Mouse (Mus musculus): Measurements from ENCODE around the gene Prr23a3. TPM values are rescaled to one million over a fixed set of nuclear protein-coding genes. Genes with fewer than 3 reads are reported as not detected.

The Prr23a3 gene
- polyA plus RNA-seq (2015; fragmentation: Nextera tagmentation; extraction: Ambion mirVana): not detected in 2 replicates

GRCm38 (mm10) chr9:98864571-98864970, at the start of gene Prr23a3:
Gene Prr23a3 (plus strand): TSS chr9:98864767.
- no peaks in the 10 kb centered on the region for H3K36me3 ChIP-seq
- no peak for ATAC-seq (ENCODE audit: low read depth)
- 0 out of 2 replicates have a peak within 1 kb of the TSS, but pooled peaks have one; percentile 4 for H3K4me2 ChIP-seq
- H3K9ac ChIP-seq: no peak within 1 kb of the TSS
- 0 out of 2 replicates have a peak, but pooled peaks cover 10% of the 10 kb centered on the region for H3K27me3 ChIP-seq
- no peak within 1 kb of the TSS for H3K27ac ChIP-seq (replicated peaks)
- no peaks in the 10 kb centered on the region for H3K4me1 ChIP-seq (replicated peaks)
- 50% methylated on average over 22 of the region's 22 CpGs for WGBS
- H3K9me3 ChIP-seq: no peaks in the 10 kb centered on the region
- no peak within 1 kb of the TSS for H3K4me3 ChIP-seq

GRCm38 (mm10) chr9:98816066-98816465, 48.5 kb upstream of the Prr23a3 start:
- Histone ChIP-seq H3K9me3 (no peaks in the 10 kb centered on the region), H3K27ac (replicated peaks) (no peak overlapping the region), H3K27me3 (no peaks in the 10 kb centered on the region), H3K4me1 (replicated peaks) (no peaks in the 10 kb centered on the region), H3K36me3 (no peaks in the 10 kb centered on the region), H3K9ac (no peak overlapping the region), H3K4me2 (no peak overlapping the region), H3K4me3 (no peak overlapping the region)
- no peak for ATAC-seq (ENCODE audit: low read depth)
- WGBS: 78% methylated on average over 3 of the region's 3 CpGs

- no peak overlapping the region for H3K9ac ChIP-seq
- no peak overlapping the region for H3K27ac ChIP-seq (replicated peaks)
- no peaks in the 10 kb centered on the region for H3K27me3 ChIP-seq
- H3K4me3 ChIP-seq: no peak overlapping the region
- no peaks in the 10 kb centered on the region for H3K9me3 ChIP-seq
- H3K4me1 ChIP-seq (replicated peaks): no peaks in the 10 kb centered on the region
- ATAC-seq (ENCODE audit: low read depth): no peak
- WGBS: 83% methylated on average over 7 of the region's 7 CpGs
- no peaks in the 10 kb centered on the region for H3K36me3 ChIP-seq
- H3K4me2 ChIP-seq: no peak overlapping the region
Measured at GRCm38 (mm10) chr9:98817592-98817991, 47.0 kb upstream of the Prr23a3 start.

DNA sequence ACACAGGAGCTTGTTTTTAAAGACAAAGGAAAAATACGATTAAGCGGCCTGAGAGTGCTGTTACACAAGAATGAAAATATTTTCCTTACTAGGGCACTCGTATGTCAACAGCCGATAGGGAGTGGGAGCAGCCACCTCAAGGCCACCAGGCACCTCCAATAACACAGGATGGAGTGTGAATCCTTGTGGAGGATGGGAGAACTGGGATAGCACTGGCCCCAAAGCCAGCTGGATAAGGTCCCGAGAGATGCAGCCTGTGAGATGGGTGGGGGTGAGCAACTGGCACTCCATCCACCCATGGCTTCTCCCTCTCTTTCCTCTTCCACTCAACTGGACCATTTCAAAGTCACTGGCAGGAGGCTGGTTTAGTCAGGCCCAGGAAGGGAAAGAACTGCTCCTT, 45.6 kb upstream of the Prr23a3 start:
- 82% methylated on average over 5 of the region's 5 CpGs for WGBS
- Histone ChIP-seq H3K27me3 (no peaks in the 10 kb centered on the region), H3K4me1 (replicated peaks) (no peaks in the 10 kb centered on the region), H3K4me2 (no peak overlapping the region), H3K9ac (no peak overlapping the region), H3K9me3 (peaks cover 7% of the 10 kb centered on the region), H3K36me3 (no peaks in the 10 kb centered on the region), H3K4me3 (no peak overlapping the region), H3K27ac (replicated peaks) (no peak overlapping the region)
- ATAC-seq (ENCODE audit: low read depth): no peak

DNA sequence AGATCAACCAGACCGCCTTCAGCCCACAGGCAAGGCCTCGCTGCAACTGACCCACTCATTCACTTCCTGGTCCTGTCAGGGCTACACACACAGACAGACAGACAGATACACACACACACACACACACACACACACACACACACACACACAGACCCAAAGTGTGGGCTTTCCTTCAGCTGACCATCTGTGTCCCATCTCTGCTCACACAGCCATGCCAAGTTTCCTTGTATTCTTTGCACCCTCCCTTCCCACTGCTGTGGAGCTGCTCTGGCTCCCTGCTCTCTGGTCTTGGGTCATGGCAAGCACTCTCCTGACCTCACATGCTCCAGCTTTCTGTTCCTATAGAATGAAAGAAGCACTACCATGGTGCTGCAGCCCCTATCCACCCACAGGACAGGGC, 45.1 kb upstream of the Prr23a3 start:
- no peak overlapping the region for H3K4me3 ChIP-seq
- no peak overlapping the region for H3K9ac ChIP-seq
- no peak overlapping the region for H3K4me2 ChIP-seq
- H3K4me1 ChIP-seq (replicated peaks): no peaks in the 10 kb centered on the region
- H3K9me3 ChIP-seq: peaks cover 8% of the 10 kb centered on the region
- no peak overlapping the region for H3K27ac ChIP-seq (replicated peaks)
- no peaks in the 10 kb centered on the region for H3K36me3 ChIP-seq
- no peak for ATAC-seq (ENCODE audit: low read depth)
- 92% methylated on average over 2 of the region's 2 CpGs for WGBS
- no peaks in the 10 kb centered on the region for H3K27me3 ChIP-seq

DNA sequence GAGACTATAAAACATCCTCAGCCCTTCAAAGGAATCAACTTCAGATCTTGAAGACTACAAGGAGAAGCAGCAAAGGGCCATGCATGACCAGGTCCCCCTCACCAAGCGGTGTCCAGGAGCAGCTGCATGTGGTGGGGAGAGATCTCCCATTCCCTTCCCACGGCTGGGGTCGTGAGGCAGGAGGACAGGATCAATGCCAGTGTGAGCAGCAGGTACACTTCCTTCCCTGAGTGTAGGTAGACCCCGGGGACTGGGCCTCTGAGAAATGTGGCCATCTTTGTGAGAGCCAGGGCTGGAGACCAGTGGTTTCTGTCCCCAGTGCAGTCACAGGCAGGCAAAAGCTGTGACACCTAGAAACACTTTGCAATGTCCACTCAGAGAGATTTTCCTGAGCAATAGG, 44.1 kb upstream of the Prr23a3 start:
- WGBS: 90% methylated on average over 4 of the region's 4 CpGs
- Histone ChIP-seq H3K9ac (no peak overlapping the region), H3K27me3 (no peaks in the 10 kb centered on the region), H3K9me3 (peaks cover 8% of the 10 kb centered on the region), H3K4me2 (no peak overlapping the region), H3K27ac (replicated peaks) (no peak overlapping the region), H3K4me1 (replicated peaks) (no peaks in the 10 kb centered on the region), H3K4me3 (no peak overlapping the region), H3K36me3 (no peaks in the 10 kb centered on the region)
- ATAC-seq (ENCODE audit: low read depth): no peak

DNA sequence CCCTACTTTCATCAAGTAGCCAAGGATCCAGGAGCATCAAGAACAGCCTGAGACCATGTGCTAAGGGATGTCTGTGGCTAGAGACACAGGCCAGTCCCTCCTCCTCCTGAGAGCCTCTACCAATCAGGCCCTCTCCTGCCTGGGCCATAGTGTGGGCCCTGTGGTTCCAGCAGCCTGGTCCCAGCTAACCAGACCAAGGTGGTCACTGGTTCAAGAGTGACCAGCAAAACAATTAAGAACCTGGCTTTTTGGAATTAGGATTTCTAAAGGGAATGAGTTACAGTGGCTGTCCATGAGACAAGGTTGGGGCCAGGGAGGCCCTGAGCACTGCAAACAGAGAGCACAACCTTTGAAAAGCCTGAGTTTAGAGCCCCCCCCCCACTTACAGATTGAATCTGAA, 43.5 kb upstream of the Prr23a3 start:
- Histone ChIP-seq H3K9ac (no peak overlapping the region), H3K4me1 (replicated peaks) (no peaks in the 10 kb centered on the region), H3K4me3 (no peak overlapping the region), H3K9me3 (peaks cover 8% of the 10 kb centered on the region), H3K4me2 (no peak overlapping the region), H3K27ac (replicated peaks) (no peak overlapping the region), H3K36me3 (no peaks in the 10 kb centered on the region), H3K27me3 (no peaks in the 10 kb centered on the region)
- ATAC-seq (ENCODE audit: low read depth): no peak

DNA sequence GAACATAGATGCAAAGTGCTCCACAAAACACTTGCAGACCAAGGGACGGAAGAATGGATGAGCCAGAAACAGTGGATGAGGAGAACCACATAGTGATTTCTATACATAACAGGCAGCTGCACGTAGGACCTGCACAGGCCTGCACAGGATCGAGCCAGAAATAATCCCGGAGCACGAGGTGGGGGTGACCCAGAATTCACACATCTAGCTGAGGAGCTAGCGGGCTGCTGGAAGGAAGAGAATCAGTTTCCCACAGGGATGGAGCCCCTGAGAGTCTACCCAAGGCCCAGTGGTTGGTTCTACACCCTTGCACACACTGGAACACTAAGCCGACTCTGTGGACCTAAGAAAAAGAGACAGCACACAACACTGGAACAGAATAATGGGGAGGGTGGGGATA, 40.8 kb upstream of the Prr23a3 start:
- WGBS: 91% methylated on average over 7 of the region's 7 CpGs
- ATAC-seq (ENCODE audit: low read depth): no peak
- Histone ChIP-seq H3K9me3 (peaks cover 8% of the 10 kb centered on the region), H3K27ac (replicated peaks) (no peak overlapping the region), H3K9ac (no peak overlapping the region), H3K4me3 (no peak overlapping the region), H3K27me3 (no peaks in the 10 kb centered on the region), H3K4me1 (replicated peaks) (no peaks in the 10 kb centered on the region), H3K4me2 (no peak overlapping the region), H3K36me3 (no peaks in the 10 kb centered on the region)

DNA sequence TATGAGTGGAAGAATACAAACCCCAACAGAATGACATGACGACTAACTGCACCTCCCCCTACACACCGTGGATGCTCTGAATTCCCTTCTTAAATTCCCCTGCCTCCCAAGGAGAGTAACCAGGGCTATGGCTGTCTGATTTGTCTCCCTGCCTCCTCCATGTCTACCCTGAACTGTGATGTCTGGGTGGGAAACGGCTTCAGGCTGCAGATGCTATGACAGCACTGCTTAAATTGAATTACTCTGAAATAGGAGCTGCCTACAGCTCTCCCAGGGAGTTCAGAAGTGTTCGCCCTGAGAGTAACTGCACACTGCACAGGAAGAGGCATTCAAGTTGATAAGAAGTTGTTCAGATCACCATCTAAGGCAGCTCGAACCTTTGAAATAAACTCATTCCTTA, 35.1 kb upstream of the Prr23a3 start:
- Histone ChIP-seq H3K4me1 (replicated peaks) (no peaks in the 10 kb centered on the region), H3K36me3 (no peaks in the 10 kb centered on the region)

DNA sequence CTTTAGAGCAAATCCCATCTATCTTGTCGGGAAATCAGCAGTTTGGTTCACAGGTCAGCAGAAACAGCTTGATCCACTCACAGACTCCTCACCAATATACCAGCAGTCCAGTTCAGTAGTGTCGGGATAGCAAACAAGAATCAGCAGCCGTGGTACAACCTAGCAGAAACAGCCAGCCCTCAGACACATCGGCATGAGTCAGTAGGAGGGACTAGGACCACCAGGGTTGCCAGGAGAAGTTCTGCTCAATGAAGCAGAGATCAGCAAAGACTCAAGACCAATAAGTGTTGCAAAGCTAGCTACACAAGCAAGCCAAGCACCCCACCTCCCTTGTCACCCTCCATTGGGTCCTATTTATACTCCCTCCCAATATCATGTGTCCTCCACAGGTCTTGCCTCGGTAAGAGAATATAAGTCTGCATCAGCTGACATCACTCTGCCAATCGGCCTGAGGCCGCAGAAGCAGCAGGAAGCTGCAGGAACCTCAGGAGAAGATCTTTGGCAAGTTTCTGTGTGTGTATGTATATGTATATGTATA, 27.0 kb upstream of the Prr23a3 start:
- no peaks in the 10 kb centered on the region for H3K27me3 ChIP-seq
- no peak overlapping the region for H3K9ac ChIP-seq
- no peaks in the 10 kb centered on the region for H3K9me3 ChIP-seq
- H3K36me3 ChIP-seq: no peaks in the 10 kb centered on the region
- no peaks in the 10 kb centered on the region for H3K4me1 ChIP-seq (replicated peaks)
- 82% methylated on average over 7 of the region's 7 CpGs for WGBS
- no peak overlapping the region for H3K4me2 ChIP-seq
- H3K4me3 ChIP-seq: no peak overlapping the region
- no peak overlapping the region for H3K27ac ChIP-seq (replicated peaks)
- no peak for ATAC-seq (ENCODE audit: low read depth)

More for the DNA sequence above, 35.1 kb upstream of the Prr23a3 start:
- Histone ChIP-seq H3K4me3 (no peak overlapping the region), H3K27ac (replicated peaks) (no peak overlapping the region), H3K4me2 (no peak overlapping the region), H3K9ac (no peak overlapping the region), H3K9me3 (no peaks in the 10 kb centered on the region), H3K27me3 (no peaks in the 10 kb centered on the region)
- ATAC-seq (ENCODE audit: low read depth): no peak
- WGBS: 70% methylated on average over 5 of the region's 5 CpGs

DNA sequence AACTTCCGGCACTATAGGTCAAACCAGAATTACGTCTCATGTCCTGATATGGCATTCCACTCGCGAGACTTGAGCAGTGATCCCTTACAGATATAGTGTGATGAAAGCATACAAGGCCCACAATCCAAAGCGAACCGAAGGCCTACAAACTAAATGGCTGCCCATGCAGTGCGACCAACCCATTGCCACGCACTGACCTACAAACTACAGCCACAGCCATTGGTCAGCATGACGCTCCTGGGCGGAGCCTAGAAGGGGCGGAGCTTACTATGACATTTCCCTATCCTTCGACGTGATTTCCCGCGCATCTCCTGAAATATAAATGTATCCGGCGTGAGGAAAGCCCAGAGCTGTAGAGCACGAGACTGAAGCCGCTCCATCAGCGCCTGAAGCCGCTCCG, 22.4 kb upstream of the Prr23a3 start, which contains the start of gene Prr23a1:
Prr23a1 (plus strand) TSS at position 387 of the 400 bp plus-strand sequence.
- H3K4me3 ChIP-seq: peak within 1 kb of the TSS; percentile 14; the same call in 1 of the 2 replicates
- H3K27ac ChIP-seq (replicated peaks): no peak within 1 kb of the TSS
- H3K9me3 ChIP-seq: no peaks in the 10 kb centered on the region
- WGBS: 57% methylated on average over 22 of the region's 22 CpGs
- H3K9ac ChIP-seq: no peak within 1 kb of the TSS
- H3K4me1 ChIP-seq (replicated peaks): no peaks in the 10 kb centered on the region
- H3K27me3 ChIP-seq: no peaks in the 10 kb centered on the region
- no peaks in the 10 kb centered on the region for H3K36me3 ChIP-seq
- no peak for ATAC-seq (ENCODE audit: low read depth)
- H3K4me2 ChIP-seq: peak within 1 kb of the TSS; percentile 36

- Histone ChIP-seq H3K36me3 (no peaks in the 10 kb centered on the region), H3K9me3 (no peaks in the 10 kb centered on the region), H3K9ac (no peak within 1 kb of the TSS), H3K4me2 (no peak within 1 kb of the TSS), H3K27ac (replicated peaks) (no peak within 1 kb of the TSS), H3K27me3 (no peaks in the 10 kb centered on the region), H3K4me3 (no peak within 1 kb of the TSS), H3K4me1 (replicated peaks) (no peaks in the 10 kb centered on the region)
- WGBS: 83% methylated on average over 18 of the region's 18 CpGs
- no peak for ATAC-seq (ENCODE audit: low read depth)
Measured at GRCm38 (mm10) chr9:98856210-98856609, 8.4 kb upstream of the Prr23a3 start, which contains the start of gene Prr23a2. Gene Prr23a2 (plus strand): TSS chr9:98856494.

DNA sequence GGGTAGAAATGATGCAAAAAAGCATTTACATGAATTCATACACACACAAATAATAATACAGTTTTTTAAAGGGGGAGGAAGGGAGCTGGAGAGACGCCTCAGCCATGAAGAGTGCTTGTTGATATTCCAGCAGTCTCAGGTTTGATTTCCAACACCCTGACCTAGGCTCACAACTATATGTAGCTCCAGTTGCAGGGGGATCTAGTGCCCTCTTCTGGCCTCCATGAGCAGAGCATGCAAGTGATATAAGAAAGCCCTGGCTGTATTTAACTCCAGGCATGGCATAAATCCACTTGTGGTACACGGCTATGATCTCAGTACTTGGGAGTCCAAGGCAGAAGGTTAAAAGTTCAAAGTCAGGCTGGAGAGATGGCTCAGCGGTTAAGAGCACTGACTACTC, 1.1 kb upstream of the Prr23a3 start:
- WGBS: 68% methylated on average over 3 of the region's 3 CpGs

More for the DNA sequence above, 1.1 kb upstream of the Prr23a3 start:
- no peak overlapping the region for H3K4me2 ChIP-seq
- no peak overlapping the region for H3K27ac ChIP-seq (replicated peaks)
- H3K9ac ChIP-seq: no peak overlapping the region
- H3K9me3 ChIP-seq: no peaks in the 10 kb centered on the region
- no peaks in the 10 kb centered on the region for H3K4me1 ChIP-seq (replicated peaks)
- no peak overlapping the region for H3K4me3 ChIP-seq
- 0 out of 2 replicates have a peak, but pooled peaks cover 10% of the 10 kb centered on the region for H3K27me3 ChIP-seq
- no peaks in the 10 kb centered on the region for H3K36me3 ChIP-seq
- ATAC-seq (ENCODE audit: low read depth): no peak

Data from neural tube, embryonic 13.5 days (tissue).